27 mouse cellular contexts compared by ENCODE assay signal in genomic region chr2:39482608-39483007, GRCm38 (mm10).
DNase-seq lines count a peak whose midpoint lies in the region; ATAC-seq and TF ChIP-seq lines count a peak whose summit lies in the region.
"Had no signal": no experiment of that assay in that cellular context is flagged by ENCODE, and none has a peak within 500 bp of the region (broad histone marks: within the 10 kb centered on the region; RNA-seq: fewer than 3 reads in every experiment).

No protein-coding gene starts in this region.

- H3K4me3 ChIP-seq in forebrain, embryonic 13.5 days = no peak overlapping the region
- H3K4me3 ChIP-seq in forebrain, postnatal 0 days (ENCODE audit: low read depth, low read length) = no peak overlapping the region
- H3K4me3 ChIP-seq in midbrain, embryonic 11.5 days (ENCODE audit: low read depth, low read length) = no peak overlapping the region
- no peak overlapping the region for H3K4me3 ChIP-seq in midbrain, embryonic 10.5 days
- no peak overlapping the region for H3K4me3 ChIP-seq in midbrain, embryonic 12.5 days
- no peak overlapping the region for H3K4me3 ChIP-seq in lung, adult 2 months (replicated peaks; ENCODE audit: extremely low read depth, low read depth, low read length)
- H3K4me3 ChIP-seq: forebrain, embryonic 10.5 days; heart, embryonic 12.5 days; layer of hippocampus, adult 2 months; limb, embryonic 12.5 days had no signal

- 0 out of 2 replicates have a peak, but pooled peaks cover 3% of the 10 kb centered on the region for H3K4me1 ChIP-seq in forebrain, embryonic 13.5 days
- H3K4me1 ChIP-seq in forebrain, postnatal 0 days (ENCODE audit: insufficient read depth) = no peaks in the 10 kb centered on the region
- H3K4me1 ChIP-seq in midbrain, embryonic 11.5 days (ENCODE audit: control insufficient read depth, insufficient read depth, low read length) = peaks cover 3% of the 10 kb centered on the region
- peaks cover 18% of the 10 kb centered on the region for H3K4me1 ChIP-seq in midbrain, embryonic 10.5 days
- peaks cover 9% of the 10 kb centered on the region; the same call in 1 of the 2 replicates for H3K4me1 ChIP-seq in midbrain, embryonic 12.5 days
- H3K4me1 ChIP-seq in lung, adult 2 months (ENCODE audit: control insufficient read depth, insufficient read depth, low read length) = no peaks in the 10 kb centered on the region
- H3K4me1 ChIP-seq: heart, embryonic 12.5 days; limb, embryonic 12.5 days had no signal

- ATAC-seq in forebrain, embryonic 13.5 days = peak; percentile 53; the same call in 1 of the 2 replicates
- ATAC-seq in forebrain, postnatal 0 days = no peak
- ATAC-seq in midbrain, embryonic 11.5 days (ENCODE audit: low FRiP score) = peak; percentile 80
- ATAC-seq in midbrain, embryonic 12.5 days (ENCODE audit: low FRiP score, low read depth) = peak; percentile 73
- ATAC-seq: intestine, postnatal 0 days; Patski had no signal

- H3K27ac ChIP-seq in forebrain, embryonic 13.5 days = no peak overlapping the region
- H3K27ac ChIP-seq in forebrain, postnatal 0 days (ENCODE audit: low read depth, low read length) = no peak overlapping the region
- no peak overlapping the region for H3K27ac ChIP-seq in midbrain, embryonic 11.5 days (ENCODE audit: low read depth, low read length)
- H3K27ac ChIP-seq in midbrain, embryonic 10.5 days (replicated peaks) = no peak overlapping the region
- no peak overlapping the region for H3K27ac ChIP-seq in midbrain, embryonic 12.5 days (replicated peaks)
- H3K27ac ChIP-seq: forebrain, embryonic 10.5 days; layer of hippocampus, adult 2 months; limb, embryonic 12.5 days had no signal

- DNase-seq in forebrain, postnatal 0 days = no peak
- no peak for DNase-seq in midbrain, embryonic 11.5 days (ENCODE audit: low spot score, missing footprints)
- no peak for DNase-seq in midbrain, embryonic 10.5 days (ENCODE audit: low spot score)
- DNase-seq in retina, embryonic 14.5 days (ENCODE audit: low spot score) = peak; percentile 27
- no peak for DNase-seq in lung, adult 2 months
- DNase-seq in left cerebral cortex, adult 8-10 months (ENCODE audit: low spot score in 2 of 2) = no peak
- DNase-seq: adrenal gland, postnatal 36 days; B cell, adult 2 months; cerebellum, adult 11 months; cerebellum, postnatal 36 days; gastrocnemius, postnatal 25 days; heart, adult 18-20 months; heart, postnatal 10 days; kidney, postnatal 25 days; lung, embryonic 14.5 days; right cerebral cortex, postnatal 14 days had no signal

- no peak overlapping the region for H3K9ac ChIP-seq in forebrain, embryonic 13.5 days
- H3K9ac ChIP-seq in forebrain, postnatal 0 days = no peak overlapping the region
- no peak overlapping the region for H3K9ac ChIP-seq in midbrain, embryonic 11.5 days (ENCODE audit: low read length)
- H3K9ac ChIP-seq in midbrain, embryonic 12.5 days (replicated peaks) = no peak overlapping the region
- H3K9ac ChIP-seq: heart, embryonic 12.5 days; limb, embryonic 12.5 days; lung, embryonic 14.5 days had no signal

- H3K9me3 ChIP-seq in forebrain, embryonic 13.5 days (replicated peaks) = no peaks in the 10 kb centered on the region
- H3K9me3 ChIP-seq in forebrain, postnatal 0 days (ENCODE audit: low read length) = no peaks in the 10 kb centered on the region
- no peaks in the 10 kb centered on the region for H3K9me3 ChIP-seq in midbrain, embryonic 11.5 days (ENCODE audit: control insufficient read depth, low read length)
- no peaks in the 10 kb centered on the region for H3K9me3 ChIP-seq in midbrain, embryonic 10.5 days (replicated peaks)
- no peaks in the 10 kb centered on the region for H3K9me3 ChIP-seq in midbrain, embryonic 12.5 days
- H3K9me3 ChIP-seq: forebrain, embryonic 10.5 days; G1E; heart, embryonic 12.5 days; limb, embryonic 12.5 days had no signal

- H3K4me2 ChIP-seq in forebrain, embryonic 13.5 days = no peak overlapping the region
- no peak overlapping the region for H3K4me2 ChIP-seq in forebrain, postnatal 0 days (ENCODE audit: low read depth)
- no peak overlapping the region for H3K4me2 ChIP-seq in midbrain, embryonic 11.5 days
- no peak overlapping the region for H3K4me2 ChIP-seq in midbrain, embryonic 12.5 days (replicated peaks)
- H3K4me2 ChIP-seq: heart, embryonic 12.5 days; limb, embryonic 12.5 days; liver, embryonic 11.5 days; lung, embryonic 14.5 days had no signal

- 31% methylated on average over 2 of the region's 2 CpGs for WGBS in forebrain, embryonic 13.5 days
- 39% methylated on average over 2 of the region's 2 CpGs for WGBS in forebrain, postnatal 0 days
- 24% methylated on average over 2 of the region's 2 CpGs for WGBS in midbrain, embryonic 11.5 days
- WGBS in midbrain, embryonic 10.5 days = 41% methylated on average over 2 of the region's 2 CpGs
- WGBS in midbrain, embryonic 12.5 days = 16% methylated on average over 2 of the region's 2 CpGs
- 67% methylated on average over 2 of the region's 2 CpGs for WGBS in lung, adult 2 months

- no peak for TF ChIP-seq POLR2A in lung, adult 2 months (IDR thresholded peaks at IDR 0.05; ENCODE audit: borderline replicate concordance, extremely low read depth, low read depth, low read length)

- H3K36me3 ChIP-seq in forebrain, embryonic 13.5 days (ENCODE audit: poor library complexity, severe bottlenecking) = no peaks in the 10 kb centered on the region
- H3K36me3 ChIP-seq in forebrain, postnatal 0 days (ENCODE audit: insufficient read depth) = no peaks in the 10 kb centered on the region
- no peaks in the 10 kb centered on the region for H3K36me3 ChIP-seq in midbrain, embryonic 11.5 days (ENCODE audit: control insufficient read depth, insufficient read depth, low read length)
- no peaks in the 10 kb centered on the region for H3K36me3 ChIP-seq in midbrain, embryonic 10.5 days
- H3K36me3 ChIP-seq in midbrain, embryonic 12.5 days = no peaks in the 10 kb centered on the region
- H3K36me3 ChIP-seq: forebrain, embryonic 10.5 days; G1E; heart, embryonic 12.5 days; limb, embryonic 12.5 days had no signal

- no peaks in the 10 kb centered on the region for H3K27me3 ChIP-seq in forebrain, embryonic 13.5 days
- H3K27me3 ChIP-seq in forebrain, postnatal 0 days (ENCODE audit: insufficient read depth, low read length) = no peaks in the 10 kb centered on the region
- H3K27me3 ChIP-seq in midbrain, embryonic 11.5 days (ENCODE audit: control insufficient read depth, insufficient read depth, low read length) = no peaks in the 10 kb centered on the region
- H3K27me3 ChIP-seq in midbrain, embryonic 10.5 days (ENCODE audit: low read depth, poor library complexity, severe bottlenecking) = no peaks in the 10 kb centered on the region
- no peaks in the 10 kb centered on the region for H3K27me3 ChIP-seq in midbrain, embryonic 12.5 days
- H3K27me3 ChIP-seq: CH12.LX; heart, embryonic 12.5 days; limb, embryonic 12.5 days; Patski had no signal

- TF ChIP-seq CTCF in forebrain, postnatal 0 days (IDR thresholded peaks at IDR 0.05; ENCODE audit: low read depth) = no peak
- TF ChIP-seq CTCF in lung, adult 2 months (IDR thresholded peaks at IDR 0.05; ENCODE audit: insufficient read depth, low read length) = no peak
